In genomic region chr12:25095538-25095937, GRCm38 (mm10) we compare ENCODE assay signal across 8 mouse cellular contexts. TPM values are rescaled to one million over a fixed set of nuclear protein-coding genes. Genes with fewer than 3 reads are reported as not detected.
A peak's percentile ranks its signal among the peaks of the same experiment; 100 is the strongest.
DNase-seq lines count a peak whose midpoint lies in the region; ATAC-seq and TF ChIP-seq lines count a peak whose summit lies in the region.

No protein-coding gene starts in this region.

- WGBS in heart, embryonic 14.5 days: under 1% methylated on average over 19 of the region's 19 CpGs
- WGBS in macrophage (ENCODE audit: missing documents): 2% methylated on average over 19 of the region's 19 CpGs

- H3K79me2 ChIP-seq in MEL (ENCODE audit: control insufficient read depth, insufficient read depth, low read length, poor library complexity) (peaks cover 14% of the 10 kb centered on the region), macrophage (ENCODE audit: inconsistent target) (peaks cover 39% of the 10 kb centered on the region)

- H3K9me3 ChIP-seq in heart, embryonic 14.5 days (ENCODE audit: control insufficient read depth, low read length): no peaks in the 10 kb centered on the region
- H3K9me3 ChIP-seq in MEL (replicated peaks; ENCODE audit: insufficient read depth, low read length): no peaks in the 10 kb centered on the region

- H3K9ac ChIP-seq in heart, embryonic 14.5 days (ENCODE audit: low read length): peak overlapping the region; percentile 87
- H3K9ac ChIP-seq in MEL (ENCODE audit: control insufficient read depth, low read depth, low read length, poor library complexity, severe bottlenecking): peak overlapping the region; percentile 55

- H3K4me1 ChIP-seq in heart, embryonic 14.5 days (ENCODE audit: control insufficient read depth in 2 of 2, insufficient read depth in 2 of 2, low read length in 2 of 2): peaks cover 17 to 23% of the 10 kb centered on the region in 2 experiments
- peaks cover 0 to 2% of the 10 kb centered on the region in 2 experiments; a peak in 2 of 4 replicates for H3K4me1 ChIP-seq in MEL (ENCODE audit: control insufficient read depth in 1 of 2, insufficient read depth in 2 of 2, low read length in 2 of 2)

- H3K4me2 ChIP-seq in heart, embryonic 14.5 days (ENCODE audit: low read length): peak overlapping the region; percentile 94

- peak overlapping the region; percentile 55 to 76 for H3K27ac ChIP-seq in heart, embryonic 14.5 days (replicated peaks in 1 of 2; ENCODE audit: control insufficient read depth in 1 of 2, insufficient read depth in 1 of 2, low read depth in 2 of 2, low read length in 2 of 2)
- H3K27ac ChIP-seq in MEL (ENCODE audit: control insufficient read depth, low read depth, low read length) (no peak overlapping the region), macrophage (peak overlapping the region; percentile 62)

- no peak for TF ChIP-seq EP300 in MEL (IDR thresholded peaks at IDR 0.05; ENCODE audit: low read depth in 1 of 2, low read length in 2 of 2)

- no peak for TF ChIP-seq CTCF in MEL (IDR thresholded peaks at IDR 0.05 in 2 of 3, conservative IDR thresholded peaks at IDR 0.05 in 1 of 3; ENCODE audit: control insufficient read depth in 1 of 3, insufficient read depth in 1 of 3, low read depth in 2 of 3, low read length in 3 of 3, poor library complexity in 1 of 3, severe bottlenecking in 1 of 3)

- DNase-seq in heart, adult 8-10 months (ENCODE audit: low spot score): no peak
- DNase-seq in MEL (ENCODE audit: low read depth, low spot score): no peak
- no peak for DNase-seq in retina, embryonic 14.5 days (ENCODE audit: low spot score)
- no peak for DNase-seq in gastrocnemius, postnatal 10 days
- no peak for DNase-seq in right cerebral cortex, postnatal 25 days

- no peak for TF ChIP-seq RAD21 in MEL (IDR thresholded peaks at IDR 0.05; ENCODE audit: low read depth, low read length)

- H3K27me3 ChIP-seq in heart, embryonic 14.5 days (ENCODE audit: control insufficient read depth, insufficient read depth, low read length): no peaks in the 10 kb centered on the region
- no peaks in the 10 kb centered on the region for H3K27me3 ChIP-seq in MEL (ENCODE audit: control insufficient read depth in 1 of 2, insufficient read depth in 2 of 2, low read length in 2 of 2)

- TF ChIP-seq POLR2A in MEL (IDR thresholded peaks at IDR 0.05; ENCODE audit: control insufficient read depth in 1 of 2, insufficient read depth in 1 of 2, low read depth in 1 of 2, low read length in 2 of 2, poor library complexity in 1 of 2): no peak

- H3K36me3 ChIP-seq in heart, embryonic 14.5 days (ENCODE audit: control insufficient read depth, insufficient read depth, low read length): peaks cover 6% of the 10 kb centered on the region; the same call in 1 of the 2 replicates
- peaks cover 0 to 3% of the 10 kb centered on the region in 2 experiments; a peak in 1 of 4 replicates for H3K36me3 ChIP-seq in MEL (ENCODE audit: control insufficient read depth in 1 of 2, insufficient read depth in 2 of 2, low read length in 2 of 2)
- H3K36me3 ChIP-seq in macrophage (ENCODE audit: inconsistent target): no peaks in the 10 kb centered on the region

- H3K4me3 ChIP-seq in heart, embryonic 14.5 days (ENCODE audit: control insufficient read depth in 1 of 2, insufficient read depth in 1 of 2, low read depth in 1 of 2, low read length in 2 of 2): peak overlapping the region; percentile 69 to 81
- H3K4me3 ChIP-seq in MEL (ENCODE audit: control insufficient read depth in 1 of 2, insufficient read depth in 1 of 2, low read depth in 2 of 2, low read length in 2 of 2): peak overlapping the region; percentile 76 to 83
- peak overlapping the region; percentile 96 for H3K4me3 ChIP-seq in macrophage (ENCODE audit: inconsistent target)

- no peak for ATAC-seq in heart, embryonic 14.5 days (ENCODE audit: insufficient number of reproducible peaks, insufficient read depth, low FRiP score, low read depth)
- 0 out of 2 replicates have a peak, but pooled peaks have one; percentile 0 for ATAC-seq in granulocyte monocyte progenitor cell, adult 5-6 weeks (replicated peaks; ENCODE audit: poor library complexity, severe bottlenecking)

TF ChIP-seq in MEL, 35 proteins besides CTCF, POLR2A, EP300 and RAD21:
- no peak for TF ChIP-seq MAX (IDR thresholded peaks at IDR 0.05; ENCODE audit: low read length)
- TF ChIP-seq CHD1 (IDR thresholded peaks at IDR 0.05; ENCODE audit: low read depth, low read length): no peak
- no peak for TF ChIP-seq SIN3A (IDR thresholded peaks at IDR 0.05; ENCODE audit: low read length)
- TF ChIP-seq POLR2AphosphoS2 (IDR thresholded peaks at IDR 0.05; ENCODE audit: low read length): no peak
- no peak for TF ChIP-seq MEF2A (IDR thresholded peaks at IDR 0.05; ENCODE audit: extremely low read depth, insufficient replicate concordance, low read depth, low read length, poor library complexity, severe bottlenecking)
- TF ChIP-seq HCFC1 (IDR thresholded peaks at IDR 0.05; ENCODE audit: low read depth, low read length): no peak
- no peak for TF ChIP-seq ETS1 (IDR thresholded peaks at IDR 0.05; ENCODE audit: low read depth, low read length)
- TF ChIP-seq ZKSCAN1 (IDR thresholded peaks at IDR 0.05; ENCODE audit: low read depth, low read length): no peak

RNA-seq across cellular contexts. Expression of gene Id2, which starts 1.4 kb away (rescaled TPM):
- polyA plus RNA-seq in heart, embryonic 14.5 days (2014; fragmentation: Nextera tagmentation; extraction: Ambion mirVana): 250 and 295 TPM in 2 replicates
- 10 to 100 TPM; 12.0 to 15.8 (median 13.6) TPM for total RNA-seq in heart, adult 8-10 months (2022)
- total RNA-seq in MEL (2012; rRNA removed): 9.1 and 10.4 TPM in 2 replicates
- polyA plus RNA-seq in MEL (2012; ENCODE audit: insufficient read depth in 1 of 2, insufficient read length in 2 of 2, low read depth in 1 of 2, low replicate concordance in 2 of 2, missing spikeins in 1 of 2) (1 to 10 TPM in 1 of 2 experiments, not detected in 1; 5.8 TPM), macrophage (2018) (163 to 453 TPM (median 232 TPM) in 3 replicates)
- 1.7 and 8.5 TPM in 2 replicates for total RNA-seq in granulocyte monocyte progenitor cell, adult 5-6 weeks (2014; fragmentation: Nextera tagmentation)
- total RNA-seq in granulocyte monocyte progenitor cell, adult 5-6 weeks (2017): 7.4 and 11.7 TPM in 2 replicates
- total RNA-seq in macrophage (2018; cell fraction: chromatin; rRNA removed): 100 to 1,000 TPM in 25 of 26 experiments, 10 to 100 TPM in 1; 83.2 to 456 (median 269) TPM
- total RNA-seq in macrophage (2018; cell fraction: cytosol; rRNA removed): 100 to 1,000 TPM; 163 to 916 (median 449) TPM
- total RNA-seq in macrophage (2018; cell fraction: nucleus; rRNA removed): 100 to 1,000 TPM; 117 to 702 (median 548) TPM
- total RNA-seq in gastrocnemius, postnatal 10 days (2021): 10 to 100 TPM; 11.4 to 12.8 TPM
